7 mouse cellular contexts compared by ENCODE assay signal in the genomic region with DNA sequence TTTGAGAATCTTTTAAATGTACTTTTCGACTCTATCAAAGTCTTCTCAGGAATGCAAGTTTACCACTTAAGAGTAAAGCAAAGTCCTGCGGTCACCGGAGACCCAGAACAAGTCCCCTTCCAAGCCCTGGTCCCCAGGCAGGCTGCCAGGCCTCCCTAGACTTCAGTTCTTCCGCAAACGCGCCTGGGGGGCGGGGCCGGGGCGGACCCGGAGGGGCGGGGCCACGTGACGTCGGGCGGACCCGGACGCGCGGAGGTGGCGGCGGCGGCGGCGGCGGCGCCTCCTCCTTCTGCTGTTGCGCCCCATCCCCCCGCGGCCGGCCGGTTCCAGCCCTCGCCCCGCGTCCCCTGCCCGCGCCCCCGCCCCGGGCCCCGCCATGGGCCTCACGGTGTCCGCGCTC. TPM values are rescaled to one million over a fixed set of nuclear protein-coding genes. Genes with fewer than 3 reads are reported as not detected.
A peak's percentile ranks its signal among the peaks of the same experiment; 100 is the strongest.
DNase-seq lines count a peak whose midpoint lies in the region; ATAC-seq lines count a peak whose summit lies in the region.

Gene Arf5, plus strand, starts transcription at position 248 of the 400 bp plus-strand sequence.

- 1% methylated on average over 40 of the region's 42 CpGs for WGBS in embryonic facial prominence, embryonic 10.5 days
- 2% methylated on average over 29 of the region's 42 CpGs for WGBS in limb, embryonic 10.5 days
- WGBS in midbrain, embryonic 13.5 days: 2% methylated on average over 23 of the region's 42 CpGs

- peak within 1 kb of the TSS; percentile 94 for H3K9ac ChIP-seq in midbrain, embryonic 13.5 days (replicated peaks)

- no peaks in the 10 kb centered on the region for H3K27me3 ChIP-seq in embryonic facial prominence, embryonic 10.5 days (replicated peaks; ENCODE audit: low read depth, poor library complexity, severe bottlenecking)
- no peaks in the 10 kb centered on the region for H3K27me3 ChIP-seq in limb, embryonic 10.5 days (ENCODE audit: low read depth, poor library complexity, severe bottlenecking)
- no peaks in the 10 kb centered on the region for H3K27me3 ChIP-seq in midbrain, embryonic 13.5 days

- peaks cover 41% of the 10 kb centered on the region for H3K4me1 ChIP-seq in embryonic facial prominence, embryonic 10.5 days
- H3K4me1 ChIP-seq in limb, embryonic 10.5 days: peaks cover 36% of the 10 kb centered on the region
- peaks cover 46% of the 10 kb centered on the region for H3K4me1 ChIP-seq in midbrain, embryonic 13.5 days (replicated peaks)

- ATAC-seq in granulocyte monocyte progenitor cell, adult 5-6 weeks (replicated peaks; ENCODE audit: poor library complexity, severe bottlenecking): peak; percentile 30
- peak; percentile 75 for ATAC-seq in midbrain, embryonic 13.5 days

- peak; percentile 99 for DNase-seq in adrenal gland, postnatal 10 days
- peak; percentile 95 for DNase-seq in embryonic facial prominence, embryonic 10.5 days (ENCODE audit: low spot score)
- DNase-seq in kidney, adult 11 months: peak; percentile 90
- peak; percentile 97 for DNase-seq in limb, embryonic 10.5 days (ENCODE audit: low spot score)
- DNase-seq in spleen, adult 12 weeks (ENCODE audit: low spot score): peak; percentile 93

- H3K4me2 ChIP-seq in midbrain, embryonic 13.5 days (replicated peaks): peak within 1 kb of the TSS; percentile 100

- peak within 1 kb of the TSS; percentile 94 for H3K27ac ChIP-seq in embryonic facial prominence, embryonic 10.5 days (replicated peaks)
- H3K27ac ChIP-seq in limb, embryonic 10.5 days: peak within 1 kb of the TSS; percentile 95
- peak within 1 kb of the TSS; percentile 86 for H3K27ac ChIP-seq in midbrain, embryonic 13.5 days

- peak within 1 kb of the TSS; percentile 91 for H3K4me3 ChIP-seq in embryonic facial prominence, embryonic 10.5 days
- peak within 1 kb of the TSS; percentile 94 for H3K4me3 ChIP-seq in limb, embryonic 10.5 days
- peak within 1 kb of the TSS; percentile 87 for H3K4me3 ChIP-seq in midbrain, embryonic 13.5 days (replicated peaks)

- H3K9me3 ChIP-seq in embryonic facial prominence, embryonic 10.5 days: no peaks in the 10 kb centered on the region
- no peaks in the 10 kb centered on the region for H3K9me3 ChIP-seq in limb, embryonic 10.5 days (replicated peaks)
- H3K9me3 ChIP-seq in midbrain, embryonic 13.5 days: no peaks in the 10 kb centered on the region

- peaks cover 36% of the 10 kb centered on the region for H3K36me3 ChIP-seq in embryonic facial prominence, embryonic 10.5 days (replicated peaks)
- peaks cover 36% of the 10 kb centered on the region for H3K36me3 ChIP-seq in limb, embryonic 10.5 days
- H3K36me3 ChIP-seq in midbrain, embryonic 13.5 days: peaks cover 33% of the 10 kb centered on the region

RNA-seq across cellular contexts. Expression of gene Arf5, which starts in this region (rescaled TPM):
- 100 to 1,000 TPM; 178 to 190 TPM for total RNA-seq in adrenal gland, postnatal 10 days (2021)
- 265 and 287 TPM in 2 replicates for polyA plus RNA-seq in embryonic facial prominence, embryonic 10.5 days (2016; fragmentation: Nextera tagmentation; extraction: Ambion mirVana)
- 34.4 and 53.3 TPM in 2 replicates for total RNA-seq in granulocyte monocyte progenitor cell, adult 5-6 weeks (2014; fragmentation: Nextera tagmentation)
- 42.1 and 59.1 TPM in 2 replicates for total RNA-seq in granulocyte monocyte progenitor cell, adult 5-6 weeks (2017)
- 251 and 298 TPM in 2 replicates for polyA plus RNA-seq in limb, embryonic 10.5 days (2016; fragmentation: Nextera tagmentation; extraction: Ambion mirVana)
- 357 and 363 TPM in 2 replicates for polyA plus RNA-seq in midbrain, embryonic 13.5 days (2015; fragmentation: Nextera tagmentation; extraction: Ambion mirVana)

Comparison
In these comparisons a context has a peak if more than half of its experiments do, and no peak if none do; other contexts are left out.
1. Peak in every context shown above with its lines: DNase-seq, ATAC-seq, H3K4me3 ChIP-seq and H3K27ac ChIP-seq.